Mouse (Mus musculus) adrenal gland, adult 2 months (tissue): Measurements from ENCODE around the gene Gm34653. TPM values are rescaled to one million over a fixed set of nuclear protein-coding genes. Genes with fewer than 3 reads are reported as not detected.

Experiments used
- DNase-seq: peaks from one replicate; pipeline ENCODE4 v3.0.0; 2021
- polyA plus RNA-seq: library from polyadenylated mRNA; depleted of rRNA; stranded (reverse); fragments of >200 nt; gene quantifications from 2 replicates; pipeline ENCODE4 v1.2.3, GENCODE M21; 2012; rRNA removed
- total RNA-seq, 2 experiments: library from RNA; stranded (reverse); gene quantifications; 2 replicates each; pipeline ENCODE4 v1.2.3; 2021

Gene Gm34653
- total and polyA plus RNA-seq, 3 experiments: not detected

- DNase-seq: no peak
These were observed 50.4 kb downstream of the Gm34653 start for GRCm38 (mm10) chr2:34883190-34883589.

GRCm38 (mm10) chr2:34884186-34884585 lies 51.4 kb downstream of the Gm34653 start:
- DNase-seq: no peak

Other genes with a start within 250 kb of the Gm34653 start
- gene Gapvd1, start 77.8 kb upstream of the Gm34653 start, total RNA-seq: 10 to 100 TPM; 47.7 to 64.7 TPM
- 7.6 and 9.1 TPM in 2 replicates for gene Gapvd1, start 77.8 kb upstream of the Gm34653 start, polyA plus RNA-seq
- gene Hspa5, start 61.0 kb upstream of the Gm34653 start, total RNA-seq: 100 to 1,000 TPM; 501 to 605 TPM
- gene Hspa5, start 61.0 kb upstream of the Gm34653 start, polyA plus RNA-seq: 869 and 995 TPM in 2 replicates
- gene Rabepk, start 33.1 kb upstream of the Gm34653 start, total RNA-seq: 10 to 100 TPM; 25.0 to 28.3 TPM
- gene Rabepk, start 33.1 kb upstream of the Gm34653 start, polyA plus RNA-seq: 27.1 and 32.6 TPM in 2 replicates
- 10 to 100 TPM; 58.1 to 70.1 TPM for gene Fbxw2, start 6.7 kb upstream of the Gm34653 start, total RNA-seq
- gene Fbxw2, start 6.7 kb upstream of the Gm34653 start, polyA plus RNA-seq: 29.3 and 30.9 TPM in 2 replicates
- gene Cutal, start 41.4 kb downstream of the Gm34653 start, total RNA-seq: under 1 TPM; 0.40 to 0.48 TPM
- 2.5 TPM in 1 of 2 replicates, not detected in the other for gene Cutal, start 41.4 kb downstream of the Gm34653 start, polyA plus RNA-seq
- gene Psmd5, start 42.0 kb downstream of the Gm34653 start, total RNA-seq: 10 to 100 TPM; 38.0 to 44.3 TPM
- gene Psmd5, start 42.0 kb downstream of the Gm34653 start, polyA plus RNA-seq: 5.9 and 6.7 TPM in 2 replicates
- 1 to 10 TPM; 1.2 to 1.7 TPM for gene Phf19, start 81.0 kb downstream of the Gm34653 start, total RNA-seq
- gene Phf19, start 81.0 kb downstream of the Gm34653 start, polyA plus RNA-seq: 1.1 and 1.5 TPM in 2 replicates
- 1 to 10 TPM; 3.3 to 3.7 TPM for gene Traf1, start 128.8 kb downstream of the Gm34653 start, total RNA-seq
- 2.0 and 2.4 TPM in 2 replicates for gene Traf1, start 128.8 kb downstream of the Gm34653 start, polyA plus RNA-seq
- gene Hc, start 228.4 kb downstream of the Gm34653 start, total RNA-seq: 1 to 10 TPM in 1 of 2 experiments, not detected in 1; 1.0 TPM
- gene Hc, start 228.4 kb downstream of the Gm34653 start, polyA plus RNA-seq: 0.03 TPM in 1 of 2 replicates, not detected in the other